Mouse (Mus musculus): Measurements from ENCODE around the gene Prph2. TPM values are rescaled to one million over a fixed set of nuclear protein-coding genes. Genes with fewer than 3 reads are reported as not detected.

Prph2 gene
- polyA plus RNA-seq, 1 experiment from 2014 or later, result not detected

DNA sequence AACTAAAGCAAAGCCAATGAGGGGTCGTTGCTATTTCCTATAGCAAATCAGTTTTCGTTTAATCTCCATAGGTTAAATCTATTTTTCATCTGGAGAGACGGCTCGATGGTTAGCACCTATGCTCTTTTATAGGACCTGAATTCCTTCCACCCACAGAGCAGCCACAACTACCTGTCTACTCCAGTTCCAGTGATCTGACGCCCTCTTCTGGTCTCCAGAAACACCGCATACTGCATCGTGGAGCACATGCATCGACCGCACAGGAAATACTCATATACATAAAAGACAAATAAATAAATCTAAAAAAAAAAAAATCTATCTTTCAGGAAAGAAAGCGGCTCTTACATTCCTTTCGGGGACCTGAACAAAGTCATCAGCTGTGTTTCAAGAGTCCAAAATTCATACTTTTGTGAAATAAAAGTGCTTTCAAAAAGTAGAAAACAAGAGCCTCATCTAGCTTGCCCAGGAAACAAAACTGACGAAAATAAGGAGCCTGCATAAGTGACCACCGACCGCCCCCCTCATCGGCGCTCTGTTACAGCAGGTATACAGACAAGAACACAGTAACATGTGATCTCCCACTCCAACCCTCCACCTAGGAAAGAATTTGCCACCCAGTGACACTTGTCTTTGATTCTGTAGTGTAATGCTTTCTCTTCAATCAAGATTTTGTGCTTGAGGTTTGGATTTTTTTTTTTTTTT lies 21.6 kb upstream of the Prph2 start:
- H3K36me3 ChIP-seq (ENCODE audit: control insufficient read depth, insufficient read depth, low read length), result no peaks in the 10 kb centered on the region; the same call in 1 of the 2 replicates
- no peaks in the 10 kb centered on the region for H3K27me3 ChIP-seq (ENCODE audit: control insufficient read depth, insufficient read depth, low read length)
- H3K9ac ChIP-seq (ENCODE audit: low read length), result peak overlapping the region; percentile 89
- peak overlapping the region; percentile 87 for H3K4me2 ChIP-seq (ENCODE audit: low read depth, low read length)
- peaks cover 28% of the 10 kb centered on the region for H3K4me1 ChIP-seq (ENCODE audit: control insufficient read depth, insufficient read depth, low read length)
- ATAC-seq (ENCODE audit: insufficient read depth, low FRiP score), result no peak
- H3K4me3 ChIP-seq (replicated peaks; ENCODE audit: low read length), result peak overlapping the region; percentile 59
- 41% methylated on average over 16 of the region's 16 CpGs for WGBS
- peak overlapping the region; percentile 98 for H3K27ac ChIP-seq (ENCODE audit: low read length)
- H3K9me3 ChIP-seq (replicated peaks; ENCODE audit: control insufficient read depth, low read length), result no peaks in the 10 kb centered on the region

DNA sequence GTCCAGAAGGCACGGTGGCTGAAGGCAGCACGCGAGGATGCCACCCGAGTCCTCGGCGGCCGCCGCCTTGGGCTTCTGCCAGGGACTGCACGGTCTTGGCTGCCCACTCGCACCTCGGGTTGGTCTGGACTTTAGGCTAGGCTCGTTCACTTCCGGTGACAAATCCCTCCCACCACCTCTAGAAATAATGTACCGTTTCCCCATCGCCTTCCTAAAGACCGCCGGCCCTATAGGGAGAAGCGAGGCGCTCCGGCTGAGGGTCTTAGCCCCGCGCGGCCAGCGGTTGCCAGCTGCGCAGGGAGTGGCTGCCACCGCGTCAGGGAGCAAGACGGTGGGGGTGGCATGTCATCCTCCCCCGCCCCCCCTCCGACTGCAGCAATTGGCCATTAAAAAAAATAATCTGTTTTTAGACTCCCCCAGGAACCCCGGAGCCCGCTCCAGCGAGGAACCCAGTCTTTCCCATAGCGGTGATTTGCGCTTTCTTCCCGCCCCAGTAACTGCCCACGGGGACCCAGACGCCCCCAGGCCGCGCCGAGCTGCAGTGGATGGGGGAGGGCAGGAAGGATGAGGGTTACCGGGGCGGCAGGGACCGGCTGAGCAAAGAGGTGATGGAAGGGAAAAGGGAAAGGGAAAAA lies 20.7 kb upstream of the Prph2 start:
- under 1% methylated on average over 44 of the region's 44 CpGs for WGBS
- Histone ChIP-seq H3K4me1 (ENCODE audit: control insufficient read depth, insufficient read depth, low read length) (peaks cover 28% of the 10 kb centered on the region), H3K4me2 (ENCODE audit: low read depth, low read length) (peak overlapping the region; percentile 87), H3K36me3 (ENCODE audit: control insufficient read depth, insufficient read depth, low read length) (no peaks in the 10 kb centered on the region; the same call in 1 of the 2 replicates), H3K9ac (ENCODE audit: low read length) (peak overlapping the region; percentile 89), H3K9me3 (replicated peaks; ENCODE audit: control insufficient read depth, low read length) (no peaks in the 10 kb centered on the region), H3K27me3 (ENCODE audit: control insufficient read depth, insufficient read depth, low read length) (no peaks in the 10 kb centered on the region), H3K4me3 (replicated peaks; ENCODE audit: low read length) (peak overlapping the region; percentile 59), H3K27ac (ENCODE audit: low read length) (peak overlapping the region; percentile 98)
- ATAC-seq (ENCODE audit: insufficient read depth, low FRiP score), result peak; percentile 59

GRCm38 (mm10) chr17:46890116-46890815 lies 20.0 kb upstream of the Prph2 start, which contains the start of gene Tbcc:
Gene Tbcc, plus strand, starts transcription at chr17:46890684.
- Histone ChIP-seq H3K4me1 (ENCODE audit: control insufficient read depth, insufficient read depth, low read length) (peaks cover 28% of the 10 kb centered on the region), H3K9me3 (replicated peaks; ENCODE audit: control insufficient read depth, low read length) (no peaks in the 10 kb centered on the region), H3K9ac (ENCODE audit: low read length) (peak within 1 kb of the TSS; percentile 89), H3K27ac (ENCODE audit: low read length) (peak within 1 kb of the TSS; percentile 98), H3K4me2 (ENCODE audit: low read depth, low read length) (peak within 1 kb of the TSS; percentile 99), H3K27me3 (ENCODE audit: control insufficient read depth, insufficient read depth, low read length) (no peaks in the 10 kb centered on the region), H3K36me3 (ENCODE audit: control insufficient read depth, insufficient read depth, low read length) (no peaks in the 10 kb centered on the region; the same call in 1 of the 2 replicates), H3K4me3 (replicated peaks; ENCODE audit: low read length) (peak within 1 kb of the TSS; percentile 59)
- ATAC-seq (ENCODE audit: insufficient read depth, low FRiP score), result peak; percentile 93
- WGBS, result under 1% methylated on average over 40 of the region's 40 CpGs

GRCm38 (mm10) chr17:46890843-46891594 lies 19.2 kb upstream of the Prph2 start:
- peak overlapping the region; percentile 99 for H3K4me2 ChIP-seq (ENCODE audit: low read depth, low read length)
- no peaks in the 10 kb centered on the region for H3K9me3 ChIP-seq (replicated peaks; ENCODE audit: control insufficient read depth, low read length)
- peak overlapping the region; percentile 87 for H3K9ac ChIP-seq (ENCODE audit: low read length)
- WGBS, result 1% methylated on average over 64 of the region's 64 CpGs
- H3K36me3 ChIP-seq (ENCODE audit: control insufficient read depth, insufficient read depth, low read length), result no peaks in the 10 kb centered on the region; the same call in 1 of the 2 replicates
- H3K4me1 ChIP-seq (ENCODE audit: control insufficient read depth, insufficient read depth, low read length), result peaks cover 22% of the 10 kb centered on the region
- H3K4me3 ChIP-seq (replicated peaks; ENCODE audit: low read length), result peak overlapping the region; percentile 59
- peak; percentile 3; the same call in 1 of the 2 replicates for ATAC-seq (ENCODE audit: insufficient read depth, low FRiP score)
- H3K27ac ChIP-seq (ENCODE audit: low read length), result peak overlapping the region; percentile 88
- H3K27me3 ChIP-seq (ENCODE audit: control insufficient read depth, insufficient read depth, low read length), result no peaks in the 10 kb centered on the region

DNA sequence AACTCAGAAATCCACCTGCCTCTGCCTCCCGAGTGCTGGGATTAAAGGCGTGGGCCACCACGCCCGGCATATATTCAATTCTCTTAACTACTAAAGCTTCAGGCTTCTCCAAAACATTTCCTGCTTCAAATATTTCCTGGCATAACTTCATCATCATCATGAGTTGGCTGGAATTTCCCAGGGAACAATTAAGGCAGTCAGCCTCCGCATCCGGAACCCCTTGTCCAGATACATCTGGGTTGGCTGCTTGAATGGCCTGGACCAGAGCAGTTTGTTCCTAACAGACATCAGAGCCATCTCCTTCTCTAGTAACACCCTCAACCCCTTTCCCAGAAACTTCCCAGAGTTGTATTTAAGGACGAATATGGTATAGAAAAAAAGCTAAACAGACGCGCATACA lies 14.8 kb upstream of the Prph2 start:
- H3K4me1 ChIP-seq (ENCODE audit: control insufficient read depth, insufficient read depth, low read length), result peaks cover 28% of the 10 kb centered on the region
- no peak overlapping the region for H3K4me2 ChIP-seq (ENCODE audit: low read depth, low read length)
- no peak overlapping the region for H3K9ac ChIP-seq (ENCODE audit: low read length)
- no peak overlapping the region for H3K4me3 ChIP-seq (replicated peaks; ENCODE audit: low read length)
- no peaks in the 10 kb centered on the region; the same call in 1 of the 2 replicates for H3K36me3 ChIP-seq (ENCODE audit: control insufficient read depth, insufficient read depth, low read length)
- H3K9me3 ChIP-seq (replicated peaks; ENCODE audit: control insufficient read depth, low read length), result no peaks in the 10 kb centered on the region
- 83% methylated on average over 9 of the region's 9 CpGs for WGBS
- no peak overlapping the region for H3K27ac ChIP-seq (ENCODE audit: low read length)
- ATAC-seq (ENCODE audit: insufficient read depth, low FRiP score), result no peak
- H3K27me3 ChIP-seq (ENCODE audit: control insufficient read depth, insufficient read depth, low read length), result no peaks in the 10 kb centered on the region

DNA sequence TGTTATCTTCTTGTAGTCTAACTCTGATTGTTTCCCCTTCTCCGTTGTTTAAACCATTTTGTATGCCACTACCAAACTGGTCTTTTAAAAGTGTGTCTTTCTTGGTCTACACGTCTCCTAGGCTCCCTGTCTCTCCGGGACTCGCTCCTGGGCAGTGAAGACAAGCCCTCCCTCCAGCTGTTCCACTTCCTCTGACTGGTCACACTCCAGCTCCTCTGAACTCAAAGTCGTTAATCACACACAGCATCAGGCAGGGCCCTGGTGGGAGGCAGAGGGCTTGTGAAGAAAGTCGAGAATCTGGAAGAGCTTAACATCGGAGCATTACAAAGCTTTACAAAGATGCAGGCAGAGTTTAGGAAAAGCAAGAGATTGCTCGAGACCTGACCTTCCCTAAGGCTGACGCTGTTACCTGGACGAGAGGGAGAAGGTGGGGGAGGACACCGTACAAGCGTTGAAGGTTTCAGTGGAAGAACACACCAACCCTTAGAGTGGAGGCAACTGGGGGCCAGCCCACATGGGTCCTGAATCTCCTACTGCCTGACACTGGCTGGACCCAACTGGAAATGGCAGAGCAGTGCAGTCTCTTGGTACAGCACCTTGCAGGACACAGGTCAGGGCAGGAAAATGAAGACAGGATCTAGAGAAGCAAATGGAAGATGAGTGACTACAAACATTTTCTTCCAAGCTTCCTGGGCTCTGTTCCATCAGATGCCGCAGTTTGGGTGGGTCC lies 12.9 kb upstream of the Prph2 start:
- no peaks in the 10 kb centered on the region for H3K36me3 ChIP-seq (ENCODE audit: control insufficient read depth, insufficient read depth, low read length)
- WGBS, result 27% methylated on average over 13 of the region's 13 CpGs
- H3K9me3 ChIP-seq (replicated peaks; ENCODE audit: control insufficient read depth, low read length), result no peaks in the 10 kb centered on the region
- H3K4me2 ChIP-seq (ENCODE audit: low read depth, low read length), result 0 out of 2 replicates have a peak overlapping the region, but pooled peaks have one; percentile 10
- no peaks in the 10 kb centered on the region for H3K27me3 ChIP-seq (ENCODE audit: control insufficient read depth, insufficient read depth, low read length)
- ATAC-seq (ENCODE audit: insufficient read depth, low FRiP score), result peak; percentile 70; the same call in 1 of the 2 replicates
- H3K4me1 ChIP-seq (ENCODE audit: control insufficient read depth, insufficient read depth, low read length), result peaks cover 15% of the 10 kb centered on the region
- 0 out of 2 replicates have a peak overlapping the region, but pooled peaks have one; percentile 11 for H3K9ac ChIP-seq (ENCODE audit: low read length)
- H3K4me3 ChIP-seq (replicated peaks; ENCODE audit: low read length), result no peak overlapping the region
- H3K27ac ChIP-seq (ENCODE audit: low read length), result no peak overlapping the region

DNA sequence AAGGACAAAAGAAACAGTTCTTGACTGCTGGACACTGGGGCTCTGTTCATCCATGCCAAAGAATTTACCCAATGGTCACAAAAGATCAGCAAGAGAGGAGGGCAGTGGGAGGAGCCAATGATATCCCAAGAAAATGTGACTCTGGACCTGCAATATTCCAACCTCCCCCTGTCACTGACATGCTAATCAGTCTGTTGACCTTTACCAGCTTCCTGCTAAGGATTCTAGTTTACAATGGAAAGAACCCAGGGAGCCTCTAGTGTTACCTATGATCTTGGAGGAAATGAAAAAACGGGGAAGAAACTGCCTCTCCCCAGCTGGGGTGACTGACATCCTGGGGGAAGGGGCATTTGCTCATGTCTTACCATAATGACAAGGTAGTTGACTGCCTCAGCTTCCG lies 9.3 kb upstream of the Prph2 start:
- no peak overlapping the region for H3K27ac ChIP-seq (ENCODE audit: low read length)
- H3K4me1 ChIP-seq (ENCODE audit: control insufficient read depth, insufficient read depth, low read length), result peaks cover 9% of the 10 kb centered on the region; the same call in 1 of the 2 replicates
- H3K36me3 ChIP-seq (ENCODE audit: control insufficient read depth, insufficient read depth, low read length), result no peaks in the 10 kb centered on the region
- no peak overlapping the region for H3K9ac ChIP-seq (ENCODE audit: low read length)
- no peak overlapping the region for H3K4me3 ChIP-seq (replicated peaks; ENCODE audit: low read length)
- no peaks in the 10 kb centered on the region for H3K27me3 ChIP-seq (ENCODE audit: control insufficient read depth, insufficient read depth, low read length)
- no peak for ATAC-seq (ENCODE audit: insufficient read depth, low FRiP score)
- 76% methylated on average over 2 of the region's 2 CpGs for WGBS
- H3K4me2 ChIP-seq (ENCODE audit: low read depth, low read length), result no peak overlapping the region
- H3K9me3 ChIP-seq (replicated peaks; ENCODE audit: control insufficient read depth, low read length), result no peaks in the 10 kb centered on the region

DNA sequence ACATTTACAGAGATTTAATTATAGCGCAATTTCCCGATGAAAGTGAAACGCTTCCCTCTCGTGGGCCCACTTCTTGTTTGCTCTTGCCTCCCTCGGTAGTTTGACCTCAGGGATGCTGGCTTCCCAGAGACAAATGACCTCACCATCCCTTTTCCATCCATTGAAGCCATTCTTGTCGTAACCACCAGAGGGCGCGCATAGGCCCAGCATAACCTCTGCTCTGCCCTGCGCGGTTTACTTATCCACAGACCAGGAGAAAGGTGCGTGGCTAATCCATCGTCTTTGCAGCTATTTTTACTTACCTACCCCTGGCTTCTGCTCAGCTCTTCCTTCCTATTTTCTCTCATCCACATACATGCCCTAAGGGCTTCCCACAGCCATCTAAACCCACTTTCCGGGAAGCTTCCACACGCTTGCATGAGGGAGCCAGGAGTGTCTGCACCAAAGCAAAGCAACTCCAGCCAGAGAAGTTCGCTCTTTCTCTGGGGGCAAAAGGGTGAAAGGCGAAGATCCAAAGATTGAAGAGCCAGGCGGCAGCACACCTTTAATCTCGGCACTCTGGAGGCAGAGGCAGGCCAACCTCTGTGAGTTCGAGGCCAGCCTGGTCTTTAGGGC lies 6.3 kb upstream of the Prph2 start:
- 22% methylated on average over 19 of the region's 19 CpGs for WGBS
- no peak overlapping the region for H3K9ac ChIP-seq (ENCODE audit: low read length)
- no peaks in the 10 kb centered on the region for H3K27me3 ChIP-seq (ENCODE audit: control insufficient read depth, insufficient read depth, low read length)
- no peak overlapping the region for H3K4me2 ChIP-seq (ENCODE audit: low read depth, low read length)
- no peak overlapping the region for H3K27ac ChIP-seq (ENCODE audit: low read length)
- no peaks in the 10 kb centered on the region for H3K4me1 ChIP-seq (ENCODE audit: control insufficient read depth, insufficient read depth, low read length)
- no peaks in the 10 kb centered on the region for H3K9me3 ChIP-seq (replicated peaks; ENCODE audit: control insufficient read depth, low read length)
- H3K4me3 ChIP-seq (replicated peaks; ENCODE audit: low read length), result no peak overlapping the region
- no peaks in the 10 kb centered on the region for H3K36me3 ChIP-seq (ENCODE audit: control insufficient read depth, insufficient read depth, low read length)
- ATAC-seq (ENCODE audit: insufficient read depth, low FRiP score), result peak; percentile 66; the same call in 1 of the 2 replicates

Data from stomach, embryonic 16.5 days (tissue).